Mouse (Mus musculus): ENCODE measurements around the gene Slmap. TPM values are rescaled to one million over a fixed set of nuclear protein-coding genes. Genes with fewer than 3 reads are reported as not detected.

Slmap gene
- polyA plus RNA-seq (2017; shearing (Covaris generic)), result 49.4 TPM

GRCm38 (mm10) chr14:26534757-26535479, at the start of gene Slmap:
Gene Slmap, minus strand, starts transcription at chr14:26534931.

GRCm38 (mm10) chr14:26573556-26573955, 38.8 kb upstream of the Slmap start, which contains the start of gene Dennd6a:
Gene Dennd6a, plus strand, starts transcription at chr14:26573856.

Other genes starting within 250 kb of the Slmap start
- gene Dennd6a, start 38.9 kb upstream of the Slmap start, polyA plus RNA-seq (2017; shearing (Covaris generic)), result 24.8 TPM
- gene Arf4, start 103.1 kb upstream of the Slmap start, polyA plus RNA-seq (2017; shearing (Covaris generic)), result 232 TPM
- 14.8 TPM for gene Pde12, start 135.0 kb upstream of the Slmap start, polyA plus RNA-seq (2017; shearing (Covaris generic))
- gene Dnah12, start 158.3 kb upstream of the Slmap start, polyA plus RNA-seq (2017; shearing (Covaris generic)), result 0.06 TPM

Measured in CD4-positive, CD25-positive, alpha-beta regulatory T cell (primary cell).